ENCODE assay signal across 10 mouse cellular contexts in the genomic region with DNA sequence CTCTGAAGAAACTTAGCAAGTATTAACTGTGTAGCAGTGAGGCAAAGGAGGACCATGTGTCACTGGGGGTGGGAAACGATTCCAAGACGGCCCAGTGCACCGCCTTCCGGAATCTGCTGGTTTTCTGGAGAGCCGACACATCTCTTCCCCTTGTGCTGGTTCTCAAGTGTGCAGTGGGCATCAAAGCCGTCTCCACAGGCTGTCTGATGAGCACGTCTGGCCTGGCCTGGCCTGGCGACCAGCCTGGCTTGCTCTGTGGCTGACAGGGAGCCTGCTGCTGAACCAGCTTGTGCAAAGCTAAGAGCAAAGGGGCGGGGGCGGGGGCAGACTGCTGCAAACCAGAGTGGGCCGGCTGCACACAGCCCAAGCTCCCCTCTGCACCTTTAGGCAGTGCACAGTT. TPM values are rescaled to one million over a fixed set of nuclear protein-coding genes. Genes with fewer than 3 reads are reported as not detected.
DNase-seq lines count a peak whose midpoint lies in the region; ATAC-seq and TF ChIP-seq lines count a peak whose summit lies in the region.
"Had no signal": no experiment of that assay in that cellular context is flagged by ENCODE, and none has a peak within 500 bp of the region (broad histone marks: within the 10 kb centered on the region; RNA-seq: fewer than 3 reads in every experiment).

No protein-coding gene starts in this region.

- peaks cover 4% of the 10 kb centered on the region for H3K79me2 ChIP-seq in heart, adult 2 months (replicated peaks; ENCODE audit: control insufficient read depth, insufficient read depth, low read length)

- no peak for DNase-seq in heart, adult 2 months
- no peak for DNase-seq in heart, postnatal 25 days (ENCODE audit: low spot score)
- DNase-seq in lung, postnatal 0 days (ENCODE audit: low spot score) = no peak
- no peak for DNase-seq in lung, postnatal 36 days
- peak; percentile 74 for DNase-seq in midbrain, postnatal 0 days (ENCODE audit: low spot score)
- DNase-seq in ovary, adult 18-20 months (ENCODE audit: low spot score) = no peak
- no peak for DNase-seq in spleen, postnatal 4 days (ENCODE audit: low spot score in 2 of 2)

- peak overlapping the region; percentile 23; the same call in 1 of the 2 replicates for H3K9ac ChIP-seq in heart, adult 2 months (ENCODE audit: low read depth, low read length)
- no peak overlapping the region for H3K9ac ChIP-seq in lung, postnatal 0 days (replicated peaks; ENCODE audit: low read depth)
- peak overlapping the region; percentile 44 for H3K9ac ChIP-seq in embryonic facial prominence, embryonic 13.5 days
- no peak overlapping the region for H3K9ac ChIP-seq in midbrain, postnatal 0 days (replicated peaks; ENCODE audit: low read length, poor library complexity, severe bottlenecking)

- intact Hi-C loops in heart, adult 2 months (cut with DNase I) = no loop called here
- intact Hi-C loops in heart, postnatal 25 days (cut with DNase I) = no loop called here

- peak overlapping the region; percentile 83 for H3K27ac ChIP-seq in heart, adult 2 months
- 0 out of 2 replicates have a peak overlapping the region, but pooled peaks have one; percentile 14 for H3K27ac ChIP-seq in lung, postnatal 0 days (ENCODE audit: low read length)
- H3K27ac ChIP-seq in embryonic facial prominence, embryonic 13.5 days = peak overlapping the region; percentile 83
- no peak overlapping the region for H3K27ac ChIP-seq in midbrain, postnatal 0 days (ENCODE audit: low read depth, low read length)

- no peak overlapping the region for H3K4me2 ChIP-seq in lung, postnatal 0 days (replicated peaks; ENCODE audit: low read depth, low read length)
- 0 out of 2 replicates have a peak overlapping the region, but pooled peaks have one; percentile 2 for H3K4me2 ChIP-seq in embryonic facial prominence, embryonic 13.5 days
- no peak overlapping the region for H3K4me2 ChIP-seq in midbrain, postnatal 0 days (ENCODE audit: low read depth, low read length, poor library complexity, severe bottlenecking)

- WGBS in heart, adult 2 months = 48% methylated on average over 11 of the region's 11 CpGs
- 44% methylated on average over 11 of the region's 11 CpGs for WGBS in lung, postnatal 0 days
- WGBS in embryonic facial prominence, embryonic 13.5 days = 52% methylated on average over 11 of the region's 11 CpGs
- WGBS in midbrain, postnatal 0 days = 45% methylated on average over 11 of the region's 11 CpGs

- TF ChIP-seq EP300 in heart, adult 2 months (IDR thresholded peaks at IDR 0.05; ENCODE audit: insufficient read depth, low read depth, low read length) = no peak
- no peak for TF ChIP-seq EP300 in lung, postnatal 0 days (IDR thresholded peaks at IDR 0.05)

- TF ChIP-seq CTCF in heart, adult 2 months (IDR thresholded peaks at IDR 0.05) = no peak
- no peak for TF ChIP-seq CTCF in lung, postnatal 0 days (IDR thresholded peaks at IDR 0.05)
- no peak for TF ChIP-seq CTCF in midbrain, postnatal 0 days (IDR thresholded peaks at IDR 0.05)

- no peak for TF ChIP-seq POLR2A in heart, adult 2 months (IDR thresholded peaks at IDR 0.05; ENCODE audit: insufficient read depth, low read depth, low read length)

- no peaks in the 10 kb centered on the region for H3K27me3 ChIP-seq in heart, adult 2 months (ENCODE audit: control insufficient read depth, insufficient read depth, low read length)
- H3K27me3 ChIP-seq in lung, postnatal 0 days (replicated peaks; ENCODE audit: insufficient read depth, low read length) = no peaks in the 10 kb centered on the region
- H3K27me3 ChIP-seq in embryonic facial prominence, embryonic 13.5 days = no peaks in the 10 kb centered on the region
- H3K27me3 ChIP-seq in midbrain, postnatal 0 days (ENCODE audit: insufficient read depth, low read length) = no peaks in the 10 kb centered on the region
- H3K27me3 ChIP-seq: CH12.LX had no signal

- peak; percentile 24 for ATAC-seq in lung, postnatal 0 days
- no peak for ATAC-seq in embryonic facial prominence, embryonic 13.5 days (ENCODE audit: insufficient number of reproducible peaks, insufficient read depth, low FRiP score, low TSS enrichment, low read depth)
- peak; percentile 34; the same call in 1 of the 2 replicates for ATAC-seq in midbrain, postnatal 0 days (ENCODE audit: low FRiP score)

- H3K36me3 ChIP-seq in heart, adult 2 months (ENCODE audit: control insufficient read depth, insufficient read depth, low read length) = peaks cover 18% of the 10 kb centered on the region
- H3K36me3 ChIP-seq in lung, postnatal 0 days (ENCODE audit: insufficient read depth, low read length) = peaks cover 5% of the 10 kb centered on the region
- H3K36me3 ChIP-seq in embryonic facial prominence, embryonic 13.5 days = peaks cover 4% of the 10 kb centered on the region; the same call in 1 of the 2 replicates
- 0 out of 2 replicates have a peak, but pooled peaks cover 4% of the 10 kb centered on the region for H3K36me3 ChIP-seq in midbrain, postnatal 0 days (ENCODE audit: insufficient read depth, low read length)

- peaks cover 46% of the 10 kb centered on the region for H3K4me1 ChIP-seq in heart, adult 2 months (ENCODE audit: control insufficient read depth, insufficient read depth, low read length)
- H3K4me1 ChIP-seq in lung, postnatal 0 days (ENCODE audit: insufficient read depth, low read depth, low read length) = peaks cover 20% of the 10 kb centered on the region; the same call in 1 of the 2 replicates
- H3K4me1 ChIP-seq in embryonic facial prominence, embryonic 13.5 days = peaks cover 70% of the 10 kb centered on the region
- H3K4me1 ChIP-seq in midbrain, postnatal 0 days (ENCODE audit: insufficient read depth, low read length) = peaks cover 6% of the 10 kb centered on the region; the same call in 1 of the 2 replicates

- H3K4me3 ChIP-seq in heart, adult 2 months = no peak overlapping the region
- H3K4me3 ChIP-seq in lung, postnatal 0 days (ENCODE audit: low read depth, low read length) = no peak overlapping the region
- no peak overlapping the region for H3K4me3 ChIP-seq in embryonic facial prominence, embryonic 13.5 days
- H3K4me3 ChIP-seq in midbrain, postnatal 0 days (ENCODE audit: low read depth, low read length) = no peak overlapping the region
- H3K4me3 ChIP-seq: myocyte had no signal

- no peaks in the 10 kb centered on the region for H3K9me3 ChIP-seq in lung, postnatal 0 days (ENCODE audit: low read length)
- H3K9me3 ChIP-seq in embryonic facial prominence, embryonic 13.5 days = no peaks in the 10 kb centered on the region
- no peaks in the 10 kb centered on the region for H3K9me3 ChIP-seq in midbrain, postnatal 0 days (ENCODE audit: low read length)

RNA-seq across cellular contexts. Expression of gene Sec14l1, which starts 14.5 kb away (rescaled TPM):
- total RNA-seq in heart, adult 2 months (2021) = 10 to 100 TPM; 65.4 to 89.5 TPM
- polyA plus RNA-seq in heart, adult 2 months (2012; rRNA removed) = 71.5 and 83.9 TPM in 2 replicates
- total RNA-seq in heart, postnatal 25 days (2021) = 10 to 100 TPM; 71.7 to 74.1 TPM
- 62.2 and 62.4 TPM in 2 replicates for polyA plus RNA-seq in lung, postnatal 0 days (2015; fragmentation: Nextera tagmentation; extraction: Ambion mirVana)
- polyA plus RNA-seq in embryonic facial prominence, embryonic 13.5 days (2015; fragmentation: Nextera tagmentation; extraction: Ambion mirVana) = 44.3 and 47.3 TPM in 2 replicates
- total RNA-seq in midbrain, postnatal 0 days (2014; rRNA removed) = 63.5 and 71.1 TPM in 2 replicates
- polyA plus RNA-seq in midbrain, postnatal 0 days (2015; fragmentation: Nextera tagmentation; extraction: Ambion mirVana) = 48.0 and 49.2 TPM in 2 replicates

Comparison
In these comparisons a context has a peak if more than half of its experiments do, and no peak if none do; other contexts are left out.
1. H3K9ac ChIP-seq: peak in heart, adult 2 months (single experiment) and embryonic facial prominence, embryonic 13.5 days (single experiment); none in lung, postnatal 0 days (single experiment) and midbrain, postnatal 0 days (single experiment).